Mouse (Mus musculus): ENCODE data around the gene Ak2.

The Ak2 gene

GRCm38 (mm10) chr4:129048501-129049305 lies 56.9 kb downstream of the Ak2 start:
- peak; percentile 87 for DNase-seq (ENCODE audit: low read depth, low spot score)

- peak; percentile 36 for DNase-seq (ENCODE audit: low read depth, low spot score)
These were observed 57.7 kb downstream of the Ak2 start for GRCm38 (mm10) chr4:129049306-129050011.

GRCm38 (mm10) chr4:129050365-129050764 lies 58.6 kb downstream of the Ak2 start:
- no peak for DNase-seq (ENCODE audit: low read depth, low spot score)

- DNase-seq (ENCODE audit: low read depth, low spot score): no peak
These were observed 59.2 kb downstream of the Ak2 start for GRCm38 (mm10) chr4:129050901-129051417.

- no peak for DNase-seq (ENCODE audit: low read depth, low spot score)
These were observed 59.9 kb downstream of the Ak2 start for GRCm38 (mm10) chr4:129051461-129052183.

- no peak for DNase-seq (ENCODE audit: low read depth, low spot score)
These were observed 63.0 kb downstream of the Ak2 start for GRCm38 (mm10) chr4:129054757-129055156.

GRCm38 (mm10) chr4:129055562-129055961 lies 63.8 kb downstream of the Ak2 start:
- no peak for DNase-seq (ENCODE audit: low read depth, low spot score)

GRCm38 (mm10) chr4:129057533-129058206 lies 65.9 kb downstream of the Ak2 start:
- peak; percentile 98 for DNase-seq (ENCODE audit: low read depth, low spot score)

GRCm38 (mm10) chr4:129058207-129059092 lies 66.7 kb downstream of the Ak2 start, which contains the start of gene Rnf19b:
Gene Rnf19b (plus strand): TSS chr4:129058271.
- peak; percentile 30 for DNase-seq (ENCODE audit: low read depth, low spot score)

- peak; percentile 42 for DNase-seq (ENCODE audit: low read depth, low spot score)
These were observed 67.4 kb downstream of the Ak2 start for GRCm38 (mm10) chr4:129059125-129059551.

GRCm38 (mm10) chr4:129059922-129060321 lies 68.2 kb downstream of the Ak2 start:
- DNase-seq (ENCODE audit: low read depth, low spot score): no peak

Measured in mesoderm, embryonic 11.5 days (tissue).